8 mouse cellular contexts compared by ENCODE assay signal in the genomic region with DNA sequence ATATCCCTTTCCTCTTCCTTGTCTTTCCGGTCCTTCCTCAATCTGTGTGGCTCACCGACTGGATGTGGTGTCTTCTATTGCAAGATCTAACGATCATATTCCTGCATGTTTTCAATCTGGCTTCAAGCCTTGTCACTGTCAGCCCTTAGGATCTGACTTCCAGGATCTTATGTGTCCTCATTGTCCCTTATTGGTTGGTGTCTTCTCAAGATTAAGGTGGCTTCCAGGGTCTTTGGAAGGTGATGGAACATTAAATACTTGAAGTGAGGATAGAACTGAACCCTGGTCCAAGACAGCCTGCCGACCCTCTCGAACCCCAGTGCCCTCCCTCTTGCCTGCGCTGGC. TPM values are rescaled to one million over a fixed set of nuclear protein-coding genes. Genes with fewer than 3 reads are reported as not detected.
DNase-seq lines count a peak whose midpoint lies in the region; ATAC-seq and TF ChIP-seq lines count a peak whose summit lies in the region.

No protein-coding gene starts in this region.

- no peak; the same call in 1 of the 2 replicates for ATAC-seq in forebrain, embryonic 15.5 days (replicated peaks)
- ATAC-seq in liver, postnatal 0 days = peak; percentile 17

- in situ Hi-C loops in CH12.LX (cut with MboI; ENCODE audit: low pct_ligation_motif_present, low pct_unique_long_range_greater_than_20kb, low sequenced_read_pairs) = no loop called here

- peaks cover 0 to 16% of the 10 kb centered on the region in 2 experiments for H3K36me3 ChIP-seq in CH12.LX (replicated peaks in 1 of 2; ENCODE audit: control insufficient read depth in 1 of 2, insufficient read depth in 1 of 2, low read length in 1 of 2)
- H3K36me3 ChIP-seq in forebrain, embryonic 15.5 days = no peaks in the 10 kb centered on the region
- H3K36me3 ChIP-seq in liver, postnatal 0 days (replicated peaks; ENCODE audit: insufficient read depth, low read length) = no peaks in the 10 kb centered on the region

- peak overlapping the region; percentile 79 for H3K9ac ChIP-seq in CH12.LX (ENCODE audit: insufficient read depth, low read depth)
- peak overlapping the region; percentile 20; the same call in 1 of the 2 replicates for H3K9ac ChIP-seq in forebrain, embryonic 15.5 days (replicated peaks)
- peak overlapping the region; percentile 12; the same call in 1 of the 2 replicates for H3K9ac ChIP-seq in liver, postnatal 0 days (replicated peaks)

- WGBS in cerebellum, adult 2 months = 4% methylated on average over 6 of the region's 6 CpGs
- WGBS in forebrain, embryonic 15.5 days = 48% methylated on average over 6 of the region's 6 CpGs
- WGBS in liver, postnatal 0 days (ENCODE audit: insufficient replicate concordance) = 21% methylated on average over 6 of the region's 6 CpGs

- DNase-seq in cerebellum, adult 2 months = no peak
- DNase-seq in cerebellum, adult 9-11 months = no peak
- DNase-seq in CH12.LX (ENCODE audit: extremely low read depth) = no peak
- DNase-seq in liver, postnatal 0 days = no peak
- no peak for DNase-seq in adrenal gland, adult 18-20 months (ENCODE audit: low spot score in 2 of 2)
- DNase-seq in gastrocnemius, postnatal 36 days = no peak
- no peak for DNase-seq in right cerebral cortex, postnatal 25 days

- TF ChIP-seq EP300 in CH12.LX (IDR thresholded peaks at IDR 0.05; ENCODE audit: low read length) = no peak; the same call in 1 of the 2 replicates
- no peak for TF ChIP-seq EP300 in liver, postnatal 0 days (IDR thresholded peaks at IDR 0.05; ENCODE audit: low read depth)

- H3K4me2 ChIP-seq in CH12.LX (ENCODE audit: insufficient read depth, low read depth, poor library complexity, severe bottlenecking) = peak overlapping the region; percentile 87
- peak overlapping the region; percentile 82 for H3K4me2 ChIP-seq in forebrain, embryonic 15.5 days (replicated peaks)
- H3K4me2 ChIP-seq in liver, postnatal 0 days (ENCODE audit: low read depth, low read length) = peak overlapping the region; percentile 94

- no peak for TF ChIP-seq POLR2A in cerebellum, adult 2 months (IDR thresholded peaks at IDR 0.05; ENCODE audit: borderline replicate concordance, insufficient read depth, low read length)
- no peak for TF ChIP-seq POLR2A in CH12.LX (IDR thresholded peaks at IDR 0.05; ENCODE audit: low read depth, low read length)

- H3K79me2 ChIP-seq in CH12.LX (replicated peaks; ENCODE audit: control insufficient read depth, extremely low read depth, insufficient read depth, poor library complexity, severe bottlenecking) = 0 out of 2 replicates have a peak, but pooled peaks cover 2% of the 10 kb centered on the region

- H3K4me1 ChIP-seq in cerebellum, adult 2 months (ENCODE audit: control insufficient read depth, insufficient read depth, low read length) = peaks cover 18% of the 10 kb centered on the region
- H3K4me1 ChIP-seq in CH12.LX (ENCODE audit: control insufficient read depth in 1 of 2, insufficient read depth in 2 of 2) = peaks cover 16 to 53% of the 10 kb centered on the region in 2 experiments
- H3K4me1 ChIP-seq in forebrain, embryonic 15.5 days = peaks cover 29% of the 10 kb centered on the region
- peaks cover 40% of the 10 kb centered on the region for H3K4me1 ChIP-seq in liver, postnatal 0 days (ENCODE audit: insufficient read depth)

- no peaks in the 10 kb centered on the region for H3K27me3 ChIP-seq in cerebellum, adult 2 months (ENCODE audit: control insufficient read depth, insufficient read depth, low read length)
- no peaks in the 10 kb centered on the region for H3K27me3 ChIP-seq in CH12.LX (replicated peaks)
- no peaks in the 10 kb centered on the region for H3K27me3 ChIP-seq in forebrain, embryonic 15.5 days
- no peaks in the 10 kb centered on the region for H3K27me3 ChIP-seq in liver, postnatal 0 days (ENCODE audit: insufficient read depth, low read length)

- H3K4me3 ChIP-seq in cerebellum, adult 2 months (replicated peaks; ENCODE audit: insufficient read depth, low read depth, low read length) = peak overlapping the region; percentile 45
- peak overlapping the region; percentile 51 to 84 (median 61) for H3K4me3 ChIP-seq in CH12.LX (replicated peaks in 1 of 3; ENCODE audit: low read depth in 2 of 3, low read length in 2 of 3, poor library complexity in 1 of 3)
- H3K4me3 ChIP-seq in forebrain, embryonic 15.5 days = peak overlapping the region; percentile 56
- H3K4me3 ChIP-seq in liver, postnatal 0 days (ENCODE audit: low read depth, low read length) = peak overlapping the region; percentile 79

- H3K27ac ChIP-seq in cerebellum, adult 2 months (ENCODE audit: insufficient read depth, low read length) = peak overlapping the region; percentile 71
- H3K27ac ChIP-seq in CH12.LX (ENCODE audit: insufficient read depth, low read depth) = peak overlapping the region; percentile 68
- peak overlapping the region; percentile 67 for H3K27ac ChIP-seq in forebrain, embryonic 15.5 days (replicated peaks)
- H3K27ac ChIP-seq in liver, postnatal 0 days (ENCODE audit: low read depth) = peak overlapping the region; percentile 96

- H3K9me3 ChIP-seq in CH12.LX (replicated peaks; ENCODE audit: low read length) = no peaks in the 10 kb centered on the region
- H3K9me3 ChIP-seq in forebrain, embryonic 15.5 days = no peaks in the 10 kb centered on the region
- no peaks in the 10 kb centered on the region for H3K9me3 ChIP-seq in liver, postnatal 0 days (ENCODE audit: low read length)

- intact Hi-C loops in gastrocnemius, postnatal 36 days (cut with DNase I) = no loop called here

- TF ChIP-seq CTCF in cerebellum, adult 2 months (IDR thresholded peaks at IDR 0.05; ENCODE audit: borderline replicate concordance, insufficient read depth, low read depth, low read length) = no peak
- no peak for TF ChIP-seq CTCF in CH12.LX (conservative IDR thresholded peaks at IDR 0.05 in 1 of 2, IDR thresholded peaks at IDR 0.05 in 1 of 2; ENCODE audit: low read depth in 2 of 2, low read length in 2 of 2)
- no peak for TF ChIP-seq CTCF in liver, postnatal 0 days (IDR thresholded peaks at IDR 0.05; ENCODE audit: low read depth)

- dilution Hi-C loops in CH12.LX (cut with MboI; ENCODE audit: extremely low pct_ligation_motif_present, extremely low pct_unique_long_range_greater_than_20kb, low sequenced_read_pairs) = no loop called here

- no peak for TF ChIP-seq RAD21 in CH12.LX (IDR thresholded peaks at IDR 0.05; ENCODE audit: low read depth, low read length)

TF ChIP-seq in CH12.LX, 34 proteins besides CTCF, POLR2A, EP300 and RAD21:
- TF ChIP-seq PAX5 (IDR thresholded peaks at IDR 0.05; ENCODE audit: low read length) (no peak), CHD1 (IDR thresholded peaks at IDR 0.05; ENCODE audit: low read depth, low read length) (0 out of 2 replicates have a peak, but pooled peaks have one; percentile 54)

RNA-seq across cellular contexts. Expression of gene Cuedc2, which starts 0.4 kb away (rescaled TPM):
- 258 and 262 TPM in 2 replicates for polyA plus RNA-seq in cerebellum, adult 2 months (2012; rRNA removed)
- total RNA-seq in CH12.LX (2012; rRNA removed) = 95.1 and 102 TPM in 2 replicates
- total RNA-seq in CH12.LX (2014; rRNA removed) = 117 and 120 TPM in 2 replicates
- polyA plus RNA-seq in CH12.LX (2012; ENCODE audit: insufficient read length, low read depth) = 94.4 and 123 TPM in 2 replicates
- 351 and 362 TPM in 2 replicates for polyA plus RNA-seq in forebrain, embryonic 15.5 days (2015; fragmentation: Nextera tagmentation; extraction: Ambion mirVana)
- polyA plus RNA-seq in liver, postnatal 0 days (2015; fragmentation: Nextera tagmentation; extraction: Ambion mirVana) = 52.4 and 53.8 TPM in 2 replicates
- total RNA-seq in adrenal gland, adult 18-20 months (2021) = 10 to 100 TPM; 72.1 to 77.9 TPM
- total RNA-seq in gastrocnemius, postnatal 36 days (2021) = 10 to 100 TPM; 55.9 to 56.4 TPM

RNA-seq across cellular contexts. Expression of gene Mfsd13a, which starts 2.0 kb away (rescaled TPM):
- polyA plus RNA-seq in cerebellum, adult 2 months (2012; rRNA removed) = 32.3 and 32.9 TPM in 2 replicates
- total RNA-seq in CH12.LX (2012; rRNA removed) (4.9 and 7.6 TPM in 2 replicates), CH12.LX (2014; rRNA removed) (2.8 and 3.1 TPM in 2 replicates)
- polyA plus RNA-seq in CH12.LX (2012; ENCODE audit: insufficient read length, low read depth) = 13.2 and 15.9 TPM in 2 replicates
- polyA plus RNA-seq in forebrain, embryonic 15.5 days (2015; fragmentation: Nextera tagmentation; extraction: Ambion mirVana) = 8.7 and 9.3 TPM in 2 replicates
- polyA plus RNA-seq in liver, postnatal 0 days (2015; fragmentation: Nextera tagmentation; extraction: Ambion mirVana) = 3.4 and 3.9 TPM in 2 replicates
- total RNA-seq in adrenal gland, adult 18-20 months (2021) = 1 to 10 TPM; 9.3 to 9.4 TPM
- 1 to 10 TPM in 1 of 2 experiments, under 1 TPM in 1; 0.79 to 1.1 TPM for total RNA-seq in gastrocnemius, postnatal 36 days (2021)

RNA-seq across cellular contexts. Expression of gene Fbxl15, which starts 10.9 kb away (rescaled TPM):
- polyA plus RNA-seq in cerebellum, adult 2 months (2012; rRNA removed) = 38.8 and 41.7 TPM in 2 replicates
- total RNA-seq in CH12.LX (2012; rRNA removed) (9.9 and 10.4 TPM in 2 replicates), CH12.LX (2014; rRNA removed) (6.8 and 9.4 TPM in 2 replicates)
- polyA plus RNA-seq in CH12.LX (2012; ENCODE audit: insufficient read length, low read depth) = 7.3 and 7.6 TPM in 2 replicates
- polyA plus RNA-seq in forebrain, embryonic 15.5 days (2015; fragmentation: Nextera tagmentation; extraction: Ambion mirVana) = 37.5 and 40.2 TPM in 2 replicates
- 8.6 and 8.8 TPM in 2 replicates for polyA plus RNA-seq in liver, postnatal 0 days (2015; fragmentation: Nextera tagmentation; extraction: Ambion mirVana)
- total RNA-seq in adrenal gland, adult 18-20 months (2021) = 10 to 100 TPM in 1 of 2 experiments, 1 to 10 TPM in 1; 8.8 to 10.3 TPM
- total RNA-seq in gastrocnemius, postnatal 36 days (2021) = 1 to 10 TPM; 2.7 to 2.9 TPM

RNA-seq across cellular contexts. Expression of gene 2310034G01Rik, which starts 11.2 kb away (rescaled TPM):
- polyA plus RNA-seq in cerebellum, adult 2 months (2012; rRNA removed) = 1.7 and 2.2 TPM in 2 replicates
- 1.3 and 1.4 TPM in 2 replicates for total RNA-seq in CH12.LX (2012; rRNA removed)
- 1.5 and 1.6 TPM in 2 replicates for total RNA-seq in CH12.LX (2014; rRNA removed)
- 1.1 and 1.4 TPM in 2 replicates for polyA plus RNA-seq in CH12.LX (2012; ENCODE audit: insufficient read length, low read depth)
- polyA plus RNA-seq in forebrain, embryonic 15.5 days (2015; fragmentation: Nextera tagmentation; extraction: Ambion mirVana) = 2.5 and 2.6 TPM in 2 replicates
- polyA plus RNA-seq in liver, postnatal 0 days (2015; fragmentation: Nextera tagmentation; extraction: Ambion mirVana) = 0.75 and 1.0 TPM in 2 replicates
- total RNA-seq in adrenal gland, adult 18-20 months (2021) = 1 to 10 TPM; 1.2 TPM
- total RNA-seq in gastrocnemius, postnatal 36 days (2021) = under 1 TPM; 0.25 to 0.38 TPM

RNA-seq across cellular contexts. Expression of gene Psd, which starts 12.0 kb away (rescaled TPM):
- 194 and 207 TPM in 2 replicates for polyA plus RNA-seq in cerebellum, adult 2 months (2012; rRNA removed)
- total RNA-seq in CH12.LX (2012; rRNA removed) = 1.3 and 2.2 TPM in 2 replicates
- total RNA-seq in CH12.LX (2014; rRNA removed) = 0.39 and 0.70 TPM in 2 replicates
- 20.1 and 20.6 TPM in 2 replicates for polyA plus RNA-seq in CH12.LX (2012; ENCODE audit: insufficient read length, low read depth)
- 78.2 and 79.9 TPM in 2 replicates for polyA plus RNA-seq in forebrain, embryonic 15.5 days (2015; fragmentation: Nextera tagmentation; extraction: Ambion mirVana)
- 1.9 and 2.0 TPM in 2 replicates for polyA plus RNA-seq in liver, postnatal 0 days (2015; fragmentation: Nextera tagmentation; extraction: Ambion mirVana)
- 1 to 10 TPM; 7.5 to 9.2 TPM for total RNA-seq in adrenal gland, adult 18-20 months (2021)
- under 1 TPM; 0.51 to 0.62 TPM for total RNA-seq in gastrocnemius, postnatal 36 days (2021)

Comparison
In these comparisons a context has a peak if more than half of its experiments do, and no peak if none do; other contexts are left out.
1. H3K9ac ChIP-seq: peak in every context shown above with its lines; median percentile 79 in CH12.LX; 20 in forebrain, embryonic 15.5 days; 12 in liver, postnatal 0 days.